Mouse (Mus musculus) splenic B cell, adult 2 months (primary cell): ENCODE results near the gene Mthfd2l.

Experiments used
- DNase-seq: peaks from one replicate; pipeline ENCODE4 v3.0.0-alpha.2; 2011; ENCODE audit warnings: low read depth, low spot score
- H3K27me3 ChIP-seq: 2 replicates; pipeline ENCODE4 v1.6.1; 2012; ENCODE audit warnings: mild to moderate bottlenecking, low read length, moderate library complexity, mixed read lengths; ENCODE audit not compliant: control insufficient read depth, poor library complexity, insufficient read depth, severe bottlenecking
- H3K36me3 ChIP-seq: 2 replicates; pipeline ENCODE4 v1.6.1; 2012; ENCODE audit warnings: mild to moderate bottlenecking, low read length, moderate library complexity, mixed read lengths; ENCODE audit not compliant: control insufficient read depth, poor library complexity, insufficient read depth, severe bottlenecking

Gene Mthfd2l

GRCm38 (mm10) chr5:90980297-90980696, 49.4 kb downstream of the Mthfd2l start:
- Histone ChIP-seq H3K36me3 (no peaks in the 10 kb centered on the region), H3K27me3 (no peaks in the 10 kb centered on the region)
- no peak for DNase-seq

GRCm38 (mm10) chr5:90987605-90988004, 56.7 kb downstream of the Mthfd2l start:
- H3K27me3 ChIP-seq, result no peaks in the 10 kb centered on the region
- no peak for DNase-seq

GRCm38 (mm10) chr5:90988149-90988548, 57.2 kb downstream of the Mthfd2l start:
- Histone ChIP-seq H3K27me3 (no peaks in the 10 kb centered on the region), H3K36me3 (no peaks in the 10 kb centered on the region)
- no peak for DNase-seq

More at GRCm38 (mm10) chr5:90987605-90988004, 56.7 kb downstream of the Mthfd2l start:
- H3K36me3 ChIP-seq, result no peaks in the 10 kb centered on the region

GRCm38 (mm10) chr5:90988592-90988991, 57.7 kb downstream of the Mthfd2l start:
- DNase-seq, result no peak
- Histone ChIP-seq H3K36me3 (no peaks in the 10 kb centered on the region), H3K27me3 (no peaks in the 10 kb centered on the region)

- no peak for DNase-seq
- no peaks in the 10 kb centered on the region for H3K36me3 ChIP-seq
- H3K27me3 ChIP-seq, result no peaks in the 10 kb centered on the region
Observed at GRCm38 (mm10) chr5:90999942-91000341, 69.0 kb downstream of the Mthfd2l start.

GRCm38 (mm10) chr5:91015216-91015615, 84.3 kb downstream of the Mthfd2l start:
- Histone ChIP-seq H3K27me3 (no peaks in the 10 kb centered on the region), H3K36me3 (no peaks in the 10 kb centered on the region)
- DNase-seq, result no peak

GRCm38 (mm10) chr5:91023114-91023513, 92.2 kb downstream of the Mthfd2l start:
- no peak for DNase-seq
- Histone ChIP-seq H3K27me3 (no peaks in the 10 kb centered on the region), H3K36me3 (no peaks in the 10 kb centered on the region)

- DNase-seq, result no peak
- no peaks in the 10 kb centered on the region for H3K27me3 ChIP-seq
- H3K36me3 ChIP-seq, result no peaks in the 10 kb centered on the region
Observed at GRCm38 (mm10) chr5:91027164-91027563, 96.2 kb downstream of the Mthfd2l start, which contains the start of gene Epgn. TSS of gene Epgn (plus strand) at chr5:91027464.

- no peaks in the 10 kb centered on the region for H3K36me3 ChIP-seq
- DNase-seq, result no peak
- no peaks in the 10 kb centered on the region for H3K27me3 ChIP-seq
Observed at GRCm38 (mm10) chr5:91027840-91028239, 96.9 kb downstream of the Mthfd2l start.

- no peak for DNase-seq
- Histone ChIP-seq H3K27me3 (no peaks in the 10 kb centered on the region), H3K36me3 (no peaks in the 10 kb centered on the region)
Observed at GRCm38 (mm10) chr5:91030629-91031028, 99.7 kb downstream of the Mthfd2l start.

- H3K27me3 ChIP-seq, result no peaks in the 10 kb centered on the region
- no peaks in the 10 kb centered on the region for H3K36me3 ChIP-seq
- no peak for DNase-seq
Observed at GRCm38 (mm10) chr5:91035341-91035740, 104.4 kb downstream of the Mthfd2l start.

GRCm38 (mm10) chr5:91036628-91037027, 105.7 kb downstream of the Mthfd2l start:
- H3K36me3 ChIP-seq, result no peaks in the 10 kb centered on the region
- no peaks in the 10 kb centered on the region for H3K27me3 ChIP-seq
- no peak for DNase-seq

- no peaks in the 10 kb centered on the region for H3K27me3 ChIP-seq
- no peak for DNase-seq
- no peaks in the 10 kb centered on the region for H3K36me3 ChIP-seq
Observed at GRCm38 (mm10) chr5:91037756-91038155, 106.8 kb downstream of the Mthfd2l start.

GRCm38 (mm10) chr5:91038547-91038946, 107.6 kb downstream of the Mthfd2l start:
- no peaks in the 10 kb centered on the region for H3K36me3 ChIP-seq
- DNase-seq, result no peak
- H3K27me3 ChIP-seq, result no peaks in the 10 kb centered on the region

GRCm38 (mm10) chr5:91038963-91039362, 108.0 kb downstream of the Mthfd2l start:
- no peak for DNase-seq
- Histone ChIP-seq H3K36me3 (no peaks in the 10 kb centered on the region), H3K27me3 (no peaks in the 10 kb centered on the region)

GRCm38 (mm10) chr5:91047987-91048386, 117.1 kb downstream of the Mthfd2l start:
- no peak for DNase-seq
- H3K27me3 ChIP-seq, result no peaks in the 10 kb centered on the region
- H3K36me3 ChIP-seq, result no peaks in the 10 kb centered on the region
